Mouse (Mus musculus) kidney, postnatal 0 days (tissue): ENCODE measurements at regions not wholly inside any gene's neighbourhood (a gene's known extent, or its start where the extent isn't known, plus 50 kb on each side); places are given as distances from the start of the nearest gene placed in this dataset.
"Not testable (repeated sequence)": the region's sequence is repeated elsewhere in the genome, so short reads cannot be mapped to it uniquely, and the experiment has no call there.

Source experiments
- ATAC-seq: fragments of 200-750 bp; cut with Nextera tagmentation; replicated peaks from 2 replicates; pipeline ENCODE4 v1.8.0; 2017; ENCODE audit warnings: low read depth, moderate number of reproducible peaks, moderate TSS enrichment, moderate library complexity; ENCODE audit not compliant: low FRiP score
- DNase-seq: peaks from one replicate; pipeline ENCODE4 v3.0.0-alpha.2; 2016; ENCODE audit warnings: low spot score
- H3K27ac ChIP-seq: fragments of 300-500 bp; sonication (generic); 2 replicates; pipeline ENCODE4 v1.5.1; 2014; ENCODE audit warnings: mild to moderate bottlenecking
- H3K27me3 ChIP-seq: fragments of 300-500 bp; sonication (generic); 2 replicates; pipeline ENCODE4 v1.6.1; 2014; ENCODE audit warnings: low read length, mixed read lengths; ENCODE audit not compliant: insufficient read depth
- H3K36me3 ChIP-seq: fragments of 300-500 bp; sonication (generic); 2 replicates; pipeline ENCODE4 v1.6.1; 2014; ENCODE audit warnings: low read length, mixed read lengths; ENCODE audit not compliant: insufficient read depth
- H3K4me1 ChIP-seq: fragments of 300-500 bp; sonication (generic); replicated peaks from 2 replicates; pipeline ENCODE4 v1.6.1; 2014; ENCODE audit warnings: antibody characterized with exemption, low read length, mixed read lengths; ENCODE audit not compliant: insufficient read depth
- H3K4me2 ChIP-seq: fragments of 300-500 bp; sonication (generic); 2 replicates; pipeline ENCODE4 v1.6.1; 2014; ENCODE audit warnings: mild to moderate bottlenecking, low read length, moderate library complexity, mixed read lengths
- H3K4me3 ChIP-seq: fragments of 300-500 bp; sonication (generic); replicated peaks from 2 replicates; pipeline ENCODE4 v1.5.1; 2014; ENCODE audit warnings: low read depth, low read length
- H3K9ac ChIP-seq: fragments of 300-500 bp; sonication (generic); 2 replicates; pipeline ENCODE4 v1.6.1; 2014; ENCODE audit warnings: low read depth, low read length
- H3K9me3 ChIP-seq: fragments of 300-500 bp; sonication (generic); replicated peaks from 2 replicates; pipeline ENCODE4 v1.6.1; 2016; ENCODE audit warnings: low read length, inconsistent platforms, mixed read lengths
- WGBS: fragments of 180-500 bp; shearing (Covaris S2); extraction: QIAGEN DNeasy Blood & Tissue Kit; methylation state at CpG from one replicate; pipeline ENCODE4 v1.1.7; 2014; 5-methylcytosine and 5-hydroxymethylcytosine counted together

DNA sequence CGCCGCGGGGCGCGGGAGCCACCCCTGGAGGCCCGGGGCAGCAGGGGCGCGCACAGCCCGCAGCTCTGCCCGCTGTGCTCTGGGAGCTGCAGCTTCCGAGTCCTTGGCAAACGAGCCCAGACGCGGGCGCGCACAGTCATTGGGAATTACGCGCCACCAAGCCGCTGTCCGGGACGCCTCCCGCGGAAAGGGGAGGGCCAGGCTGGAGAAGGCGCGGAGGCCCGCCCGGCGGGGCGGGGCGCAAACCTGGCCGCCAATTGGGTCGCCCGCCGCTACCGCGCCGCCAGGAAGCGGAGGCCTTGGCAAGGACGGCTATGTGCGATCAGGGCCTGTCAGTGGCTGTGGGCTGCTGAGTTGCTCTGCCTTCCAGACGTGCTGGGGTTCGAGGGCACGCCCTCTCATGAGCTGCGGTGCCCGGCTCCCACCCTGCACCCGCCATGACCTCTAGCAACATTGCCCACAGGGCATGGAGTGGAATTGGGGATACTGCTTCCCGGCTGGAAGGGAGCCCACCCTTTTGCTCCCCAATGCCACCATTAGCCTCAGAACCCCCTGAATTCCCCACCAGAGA lies 739.1 kb upstream of the Ywhaq start:
- H3K4me2 ChIP-seq: peak overlapping the region; percentile 28
- not testable (repeated sequence) for H3K9ac ChIP-seq, H3K36me3 ChIP-seq, H3K9me3 ChIP-seq, ATAC-seq, H3K27ac ChIP-seq, H3K27me3 ChIP-seq, H3K4me3 ChIP-seq, H3K4me1 ChIP-seq
- WGBS: 4% methylated on average over 27 of the region's 47 CpGs
- DNase-seq: peak; percentile 0

DNA sequence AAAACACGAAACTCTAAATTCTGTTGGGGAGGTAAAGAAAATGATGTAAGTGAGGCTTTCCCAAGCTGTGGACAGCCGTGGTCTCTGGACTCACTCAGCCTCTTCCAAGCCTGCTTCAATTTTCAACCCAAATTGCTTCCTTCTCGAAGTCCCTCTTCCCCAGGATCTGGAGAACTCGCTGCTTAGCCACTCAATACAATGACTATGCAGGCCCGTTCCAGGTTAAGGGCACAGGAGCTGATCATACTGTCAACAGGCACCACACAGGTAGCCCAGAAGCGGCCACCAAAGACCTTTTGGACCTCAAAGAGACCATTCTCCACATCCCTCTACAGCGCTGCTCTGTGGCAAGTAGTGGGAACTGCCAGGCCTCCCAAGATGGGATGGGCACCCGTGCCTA lies 737.9 kb upstream of the Ywhaq start:
- H3K27me3 ChIP-seq, H3K4me2 ChIP-seq, H3K27ac ChIP-seq, ATAC-seq, H3K4me3 ChIP-seq, H3K9ac ChIP-seq, H3K4me1 ChIP-seq, DNase-seq, H3K9me3 ChIP-seq, H3K36me3 ChIP-seq: not testable (repeated sequence)
- 79% methylated on average over 4 of the region's 8 CpGs for WGBS
